Mouse (Mus musculus): ENCODE measurements at regions not wholly inside any gene's neighbourhood (a gene's known extent, or its start where the extent isn't known, plus 50 kb on each side); places are given as distances from the start of the nearest gene placed in this dataset.

- ATAC-seq (replicated peaks; ENCODE audit: low FRiP score, low TSS enrichment, poor library complexity, severe bottlenecking): no peak
These were observed 101.7 kb upstream of the Runx1 start for GRCm38 (mm10) chr16:92927662-92928061.

DNA sequence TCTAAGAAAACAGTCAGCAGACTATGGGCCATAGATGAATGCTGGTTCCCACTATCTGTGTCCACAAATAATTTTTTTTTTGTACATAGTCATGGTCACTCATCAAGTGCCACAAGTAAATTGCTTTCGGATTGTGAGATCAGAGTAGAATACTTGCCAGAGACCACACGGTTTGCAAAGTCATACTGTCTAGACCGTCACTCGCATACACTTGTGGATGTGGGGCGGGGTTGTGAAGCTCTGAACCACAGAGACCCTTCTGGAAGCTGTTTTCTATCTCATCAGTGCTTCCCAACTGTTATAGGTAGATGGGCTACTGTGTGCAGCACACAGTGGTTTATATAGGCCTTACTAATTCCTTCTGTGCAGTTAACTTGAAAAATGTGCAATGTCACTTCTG lies 100.9 kb upstream of the Runx1 start:
- peak; percentile 64 for ATAC-seq (replicated peaks; ENCODE audit: low FRiP score, low TSS enrichment, poor library complexity, severe bottlenecking)

GRCm38 (mm10) chr16:92920947-92921346 lies 95.0 kb upstream of the Runx1 start:
- peak; percentile 53 for ATAC-seq (replicated peaks; ENCODE audit: low FRiP score, low TSS enrichment, poor library complexity, severe bottlenecking)

- ATAC-seq (replicated peaks; ENCODE audit: low FRiP score, low TSS enrichment, poor library complexity, severe bottlenecking): no peak
These were observed 91.4 kb upstream of the Runx1 start for GRCm38 (mm10) chr16:92917356-92917755.

DNA sequence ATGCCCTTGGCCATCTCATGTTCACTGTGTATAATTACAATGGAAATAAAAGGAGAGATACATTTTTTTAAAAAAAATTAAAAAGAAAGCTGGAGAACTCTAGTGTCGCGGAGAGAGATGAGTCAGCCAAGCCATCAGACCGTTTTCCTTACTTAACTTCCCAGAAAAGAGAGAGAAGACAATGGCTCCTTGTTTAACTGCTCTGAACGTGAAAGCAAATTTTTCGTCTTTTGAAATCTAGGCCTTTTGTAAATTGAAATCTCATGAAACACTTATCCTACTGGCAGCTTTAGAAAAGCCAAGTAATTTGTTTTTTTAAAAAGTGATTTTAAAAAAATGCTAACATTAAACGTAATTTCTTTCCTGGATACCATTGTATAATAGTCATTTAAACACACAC lies 89.7 kb upstream of the Runx1 start:
- no peak for ATAC-seq (replicated peaks; ENCODE audit: low FRiP score, low TSS enrichment, poor library complexity, severe bottlenecking)

DNA sequence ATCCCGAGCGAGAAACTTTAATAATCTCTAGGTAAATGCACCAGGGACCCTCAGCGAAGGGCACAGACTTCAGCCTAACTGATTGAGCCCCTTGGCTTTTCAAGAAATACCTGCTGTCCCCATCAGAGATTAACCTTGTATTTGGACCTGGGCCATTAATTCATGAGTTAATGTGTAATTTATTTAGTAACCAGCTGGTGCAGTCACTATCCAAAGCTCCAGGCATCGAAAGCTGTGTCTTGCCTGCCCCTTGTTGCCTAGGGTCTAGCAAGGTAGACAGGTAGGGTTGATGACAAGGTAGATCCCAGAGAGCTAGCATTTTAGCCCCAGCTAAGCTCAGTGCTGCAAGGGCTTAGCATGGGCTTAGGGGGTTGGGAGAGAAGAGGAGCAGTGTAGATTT lies 80.9 kb upstream of the Runx1 start:
- no peak for ATAC-seq (replicated peaks; ENCODE audit: low FRiP score, low TSS enrichment, poor library complexity, severe bottlenecking)

DNA sequence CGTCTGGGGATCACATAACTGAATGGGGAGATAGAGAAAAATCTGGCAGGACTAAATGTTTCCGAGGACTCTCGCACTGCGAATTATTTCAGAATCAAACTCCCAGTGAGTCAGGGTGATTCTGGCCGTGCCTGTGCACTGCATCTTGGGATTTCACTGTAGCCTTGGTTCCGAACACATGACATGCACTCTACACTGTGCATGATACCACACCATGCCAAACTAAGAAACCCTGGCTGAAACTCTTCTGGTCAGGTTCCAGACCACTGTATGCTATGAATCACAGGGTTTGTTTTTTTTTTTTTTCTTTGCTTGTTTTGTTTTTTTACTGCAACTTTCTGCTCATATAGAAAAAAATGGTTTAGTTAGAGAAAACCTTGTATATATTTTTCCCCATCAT lies 79.7 kb upstream of the Runx1 start:
- ATAC-seq (replicated peaks; ENCODE audit: low FRiP score, low TSS enrichment, poor library complexity, severe bottlenecking): no peak

DNA sequence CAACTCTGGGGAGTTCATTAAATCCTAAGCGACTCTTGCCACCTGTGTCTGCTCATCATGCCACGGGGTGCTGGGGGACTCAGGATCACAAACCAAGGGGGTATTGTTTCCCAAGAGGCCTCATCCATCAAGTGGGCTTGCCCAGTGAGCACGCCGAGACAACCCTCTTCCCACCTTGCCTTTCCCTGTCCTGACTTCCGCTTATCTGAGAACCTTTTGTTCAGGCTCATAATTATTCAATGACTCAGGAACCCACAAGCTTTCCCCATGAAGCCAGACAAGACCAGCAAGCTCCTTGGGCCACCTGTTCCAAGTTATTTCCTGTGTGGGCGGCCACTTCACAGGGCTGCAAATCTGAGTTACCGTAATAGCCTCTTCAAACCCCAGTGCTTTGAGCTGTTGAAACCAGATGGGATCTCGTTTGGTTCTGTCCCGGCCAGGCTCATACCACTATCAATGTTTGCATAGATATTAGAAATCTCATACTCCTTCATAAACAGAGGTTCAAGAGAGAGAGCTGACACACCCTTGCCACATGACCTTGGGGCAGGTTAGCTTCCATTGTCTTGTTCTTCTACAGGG lies 78.0 kb upstream of the Runx1 start:
- no peak for ATAC-seq (replicated peaks; ENCODE audit: low FRiP score, low TSS enrichment, poor library complexity, severe bottlenecking)

DNA sequence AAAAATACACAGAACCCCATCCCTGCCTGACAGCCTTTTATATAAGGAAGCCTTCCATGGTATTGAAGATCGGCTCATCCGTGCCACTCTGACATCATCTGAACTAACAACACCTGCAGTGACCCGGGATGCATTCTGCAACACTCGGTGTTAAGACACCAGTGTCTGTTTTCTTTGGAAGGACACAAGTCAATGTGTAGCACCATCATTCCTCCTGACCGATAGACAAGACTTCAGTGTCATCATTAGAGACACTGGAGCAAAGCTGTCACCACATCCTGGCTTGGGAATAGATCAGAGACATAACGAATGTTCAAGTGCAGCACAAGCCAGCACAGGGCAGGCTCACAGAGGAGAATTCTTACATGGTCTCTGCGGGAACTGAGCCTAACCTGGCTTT lies 77.5 kb upstream of the Runx1 start:
- ATAC-seq (replicated peaks; ENCODE audit: low FRiP score, low TSS enrichment, poor library complexity, severe bottlenecking): no peak

DNA sequence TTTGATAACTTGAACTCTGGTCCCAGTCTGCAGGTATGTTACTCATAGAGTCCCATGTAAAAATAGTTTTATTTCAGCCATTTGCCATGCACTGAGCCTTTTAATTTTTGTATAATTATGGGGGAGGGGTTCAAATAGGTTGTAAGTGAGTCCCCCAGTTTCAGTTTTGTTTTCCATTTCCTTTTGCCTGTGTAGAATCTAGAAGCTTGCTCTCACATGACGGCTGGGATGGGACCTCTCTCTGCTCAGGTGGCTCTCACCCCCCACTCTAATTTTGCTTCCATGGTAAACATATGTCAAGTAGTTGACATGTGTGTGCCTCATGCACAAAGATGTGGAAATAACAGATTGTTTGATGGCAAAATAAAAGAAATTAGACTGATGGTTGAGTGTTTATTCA lies 73.8 kb upstream of the Runx1 start:
- no peak for ATAC-seq (replicated peaks; ENCODE audit: low FRiP score, low TSS enrichment, poor library complexity, severe bottlenecking)

- ATAC-seq (replicated peaks; ENCODE audit: low FRiP score, low TSS enrichment, poor library complexity, severe bottlenecking): no peak
These were observed 65.8 kb upstream of the Runx1 start for GRCm38 (mm10) chr16:92891741-92892140.

- ATAC-seq (replicated peaks; ENCODE audit: low FRiP score, low TSS enrichment, poor library complexity, severe bottlenecking): no peak
These were observed 64.8 kb upstream of the Runx1 start for GRCm38 (mm10) chr16:92890713-92891112.

DNA sequence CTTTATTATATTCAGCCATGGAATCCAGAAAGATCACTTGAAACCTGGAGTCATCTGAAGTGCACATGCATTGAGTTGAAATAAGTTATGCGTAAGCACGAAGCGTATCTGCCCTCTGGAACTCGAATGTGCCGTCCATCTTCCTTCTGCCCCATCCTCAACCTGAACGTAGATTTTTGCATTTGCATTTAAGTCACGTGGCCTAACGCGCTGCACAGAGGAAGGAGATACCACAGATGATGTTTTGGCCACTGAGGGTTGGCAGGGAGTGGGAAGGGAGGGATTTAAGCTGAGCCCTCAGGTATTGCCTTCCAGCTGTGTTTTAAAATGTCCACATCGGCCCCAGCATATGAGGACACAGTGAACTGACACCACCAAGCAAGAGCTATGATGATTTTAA lies 63.6 kb upstream of the Runx1 start:
- ATAC-seq (replicated peaks; ENCODE audit: low FRiP score, low TSS enrichment, poor library complexity, severe bottlenecking): no peak

DNA sequence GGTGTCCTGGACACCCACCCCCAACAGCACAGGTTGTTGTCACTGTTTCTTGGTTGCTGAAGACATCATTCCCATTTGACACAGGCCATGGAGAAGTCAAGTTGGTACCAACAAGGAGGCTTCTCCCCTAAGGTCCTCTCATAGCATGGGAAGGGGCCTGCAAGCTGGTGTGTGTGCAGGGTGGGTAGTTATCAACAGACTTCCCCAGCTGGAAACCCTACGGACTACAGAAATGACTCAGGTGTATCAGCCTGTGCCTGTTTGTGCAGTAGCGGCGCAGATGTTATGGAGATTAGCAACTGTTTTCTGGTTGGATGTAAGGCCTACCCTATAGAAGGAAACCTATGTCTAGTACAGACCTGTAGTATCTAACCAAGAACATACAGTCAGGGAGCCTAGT lies 60.3 kb upstream of the Runx1 start:
- ATAC-seq (replicated peaks; ENCODE audit: low FRiP score, low TSS enrichment, poor library complexity, severe bottlenecking): no peak

GRCm38 (mm10) chr16:92883821-92884272 lies 57.9 kb upstream of the Runx1 start:
- ATAC-seq (replicated peaks; ENCODE audit: low FRiP score, low TSS enrichment, poor library complexity, severe bottlenecking): peak; percentile 94

- ATAC-seq (replicated peaks; ENCODE audit: low FRiP score, low TSS enrichment, poor library complexity, severe bottlenecking): no peak
These were observed 54.6 kb upstream of the Runx1 start for GRCm38 (mm10) chr16:92880356-92881043.

GRCm38 (mm10) chr16:92878081-92878480 lies 52.1 kb upstream of the Runx1 start:
- no peak for ATAC-seq (replicated peaks; ENCODE audit: low FRiP score, low TSS enrichment, poor library complexity, severe bottlenecking)
